ENCODE assay signal across 21 mouse cellular contexts in the genomic region with DNA sequence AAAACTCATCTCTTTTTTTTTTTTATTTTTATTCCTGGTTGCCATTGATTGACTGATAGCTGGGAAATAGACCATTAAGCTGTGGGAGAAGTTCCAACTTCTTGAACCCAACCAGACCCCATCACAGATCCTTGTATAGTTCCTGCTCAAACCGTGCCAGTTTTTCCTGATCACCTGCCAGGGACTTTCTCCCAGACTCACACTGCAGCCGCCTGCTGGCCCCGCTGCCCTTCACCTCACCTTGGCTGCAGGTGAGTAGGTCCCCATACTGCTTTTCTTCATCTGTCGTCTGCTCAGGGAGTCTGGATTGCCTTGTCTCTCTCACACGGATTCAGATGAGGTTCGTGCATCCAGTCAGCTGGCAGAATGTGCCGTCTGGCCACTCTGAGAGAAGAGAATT. TPM values are rescaled to one million over a fixed set of nuclear protein-coding genes. Genes with fewer than 3 reads are reported as not detected.
DNase-seq lines count a peak whose midpoint lies in the region; ATAC-seq lines count a peak whose summit lies in the region.
"Had no signal": no experiment of that assay in that cellular context is flagged by ENCODE, and none has a peak within 500 bp of the region (broad histone marks: within the 10 kb centered on the region; RNA-seq: fewer than 3 reads in every experiment).

No protein-coding gene starts in this region.

- 56% methylated on average over 7 of the region's 7 CpGs for WGBS in heart, embryonic 12.5 days

- no peak for ATAC-seq in heart, embryonic 12.5 days (ENCODE audit: insufficient number of reproducible peaks, low FRiP score)
- ATAC-seq: CD4-positive, CD25-positive, alpha-beta regulatory T cell, adult 4 months; forebrain, postnatal 0 days; liver, embryonic 12.5 days; midbrain, embryonic 13.5 days had no signal

- no peaks in the 10 kb centered on the region for H3K9me3 ChIP-seq in heart, embryonic 12.5 days (replicated peaks)
- H3K9me3 ChIP-seq: embryonic facial prominence, embryonic 12.5 days; hindbrain, embryonic 13.5 days; limb, embryonic 13.5 days; liver, embryonic 12.5 days; midbrain, embryonic 13.5 days had no signal

- 0 out of 2 replicates have a peak overlapping the region, but pooled peaks have one; percentile 9 for H3K9ac ChIP-seq in heart, embryonic 12.5 days
- H3K9ac ChIP-seq: embryonic facial prominence, embryonic 12.5 days; forebrain, postnatal 0 days; hindbrain, embryonic 13.5 days; limb, embryonic 13.5 days; liver, embryonic 12.5 days; midbrain, embryonic 13.5 days had no signal

- no peak overlapping the region for H3K4me2 ChIP-seq in heart, embryonic 12.5 days
- H3K4me2 ChIP-seq: embryonic facial prominence, embryonic 12.5 days; hindbrain, embryonic 13.5 days; limb, embryonic 13.5 days; liver, embryonic 12.5 days; midbrain, embryonic 13.5 days had no signal

- no peak overlapping the region for H3K4me3 ChIP-seq in heart, embryonic 12.5 days
- H3K4me3 ChIP-seq: embryonic facial prominence, embryonic 12.5 days; hindbrain, embryonic 13.5 days; limb, embryonic 13.5 days; liver, embryonic 12.5 days; midbrain, embryonic 13.5 days had no signal

- H3K36me3 ChIP-seq in heart, embryonic 12.5 days: no peaks in the 10 kb centered on the region; the same call in 1 of the 2 replicates
- H3K36me3 ChIP-seq: hindbrain, embryonic 13.5 days; liver, embryonic 12.5 days; midbrain, embryonic 13.5 days had no signal

- H3K27ac ChIP-seq in heart, embryonic 12.5 days (ENCODE audit: poor library complexity, severe bottlenecking): 0 out of 2 replicates have a peak overlapping the region, but pooled peaks have one; percentile 12
- H3K27ac ChIP-seq: embryonic facial prominence, embryonic 12.5 days; hindbrain, embryonic 13.5 days; kidney, postnatal 0 days; limb, embryonic 13.5 days; liver, embryonic 12.5 days; midbrain, embryonic 13.5 days had no signal

- intact Hi-C loops in heart, postnatal 36 days (cut with DNase I): no loop called here

- peaks cover 76% of the 10 kb centered on the region for H3K4me1 ChIP-seq in heart, embryonic 12.5 days (replicated peaks)

- no peaks in the 10 kb centered on the region for H3K27me3 ChIP-seq in heart, embryonic 12.5 days (replicated peaks)
- H3K27me3 ChIP-seq: embryonic facial prominence, embryonic 12.5 days; hindbrain, embryonic 13.5 days; limb, embryonic 13.5 days; liver, embryonic 12.5 days; midbrain, embryonic 13.5 days had no signal

- DNase-seq in cerebellum, adult 9-11 months: peak; percentile 20
- no peak for DNase-seq in cerebellum, adult 8-10 months
- DNase-seq in heart, postnatal 36 days: no peak
- peak; percentile 54 for DNase-seq in kidney, adult 18-20 months
- no peak for DNase-seq in kidney, postnatal 4 days
- peak; percentile 54 to 76 for DNase-seq in kidney, postnatal 25 days
- no peak for DNase-seq in layer of hippocampus, postnatal 10 days (ENCODE audit: low spot score in 2 of 2)
- DNase-seq: forebrain, postnatal 0 days; gastrocnemius, postnatal 14 days; lung, adult 18-20 months; lung, postnatal 10 days; thymus, adult 18-20 months; thymus, postnatal 36 days had no signal

RNA-seq across cellular contexts. Expression of a gene that starts 18.1 kb away (rescaled TPM):
- polyA plus RNA-seq in heart, embryonic 12.5 days (2016; fragmentation: Nextera tagmentation; extraction: Ambion mirVana): 19.9 and 20.9 TPM in 2 replicates
- 10 to 100 TPM; 11.5 to 15.0 TPM for total RNA-seq in heart, postnatal 36 days (2021)
- total RNA-seq in layer of hippocampus, postnatal 10 days (2021): 10 to 100 TPM; 12.0 to 13.8 TPM

Comparison
In these comparisons a context has a peak if more than half of its experiments do, and no peak if none do; other contexts are left out.
1. DNase-seq: peak in cerebellum, adult 9-11 months (single experiment), kidney, adult 18-20 months (single experiment) and kidney, postnatal 25 days (2 of 2); none in cerebellum, adult 8-10 months (single experiment), heart, postnatal 36 days (0 of 2), kidney, postnatal 4 days (0 of 2) and layer of hippocampus, postnatal 10 days (0 of 2).